Mouse (Mus musculus) hindbrain, embryonic 12.5 days (tissue): ENCODE measurements around the gene Apoc1. TPM values are rescaled to one million over a fixed set of nuclear protein-coding genes. Genes with fewer than 3 reads are reported as not detected.

Source experiments
- ATAC-seq: fragments of 200-750 bp; cut with Nextera tagmentation; 2 replicates; pipeline ENCODE4 v1.8.0; 2017; ENCODE audit warnings: moderate TSS enrichment; ENCODE audit not compliant: low FRiP score
- H3K27ac ChIP-seq: fragments of 300-500 bp; sonication (generic); 2 replicates; pipeline ENCODE4 v1.5.1; 2016; ENCODE audit warnings: mild to moderate bottlenecking
- H3K27me3 ChIP-seq: fragments of 300-500 bp; sonication (generic); 2 replicates; pipeline ENCODE4 v1.6.1; 2016; ENCODE audit warnings: mild to moderate bottlenecking
- H3K36me3 ChIP-seq: fragments of 300-500 bp; sonication (generic); 2 replicates; pipeline ENCODE4 v1.6.1; 2016; ENCODE audit warnings: mild to moderate bottlenecking
- H3K4me1 ChIP-seq: fragments of 300-500 bp; sonication (generic); 2 replicates; pipeline ENCODE4 v1.6.1; 2016
- H3K4me2 ChIP-seq: fragments of 300-500 bp; sonication (generic); replicated peaks from 2 replicates; pipeline ENCODE4 v1.6.1; 2016; ENCODE audit warnings: mild to moderate bottlenecking
- H3K4me3 ChIP-seq: fragments of 300-500 bp; sonication (generic); 2 replicates; pipeline ENCODE4 v1.5.1; 2016; ENCODE audit warnings: mild to moderate bottlenecking
- H3K9ac ChIP-seq: fragments of 300-500 bp; sonication (generic); 2 replicates; pipeline ENCODE4 v1.6.1; 2016; ENCODE audit warnings: mild to moderate bottlenecking, moderate library complexity
- H3K9me3 ChIP-seq: fragments of 300-500 bp; sonication (generic); replicated peaks from 2 replicates; pipeline ENCODE4 v1.6.1; 2016; ENCODE audit warnings: mild to moderate bottlenecking
- WGBS: fragments of 180-500 bp; shearing (Covaris S2); methylation state at CpG from one replicate; pipeline ENCODE4 v1.1.7; 2016; 5-methylcytosine and 5-hydroxymethylcytosine counted together
- polyA plus RNA-seq: library from polyadenylated mRNA; unstranded; fragments of >200 nt; fragmentation: Nextera tagmentation; extraction: Ambion mirVana; gene quantifications from 2 replicates; pipeline ENCODE4 v1.2.1, GENCODE M21; 2016

The Apoc1 gene
- polyA plus RNA-seq = 3.8 and 4.7 TPM in 2 replicates

DNA sequence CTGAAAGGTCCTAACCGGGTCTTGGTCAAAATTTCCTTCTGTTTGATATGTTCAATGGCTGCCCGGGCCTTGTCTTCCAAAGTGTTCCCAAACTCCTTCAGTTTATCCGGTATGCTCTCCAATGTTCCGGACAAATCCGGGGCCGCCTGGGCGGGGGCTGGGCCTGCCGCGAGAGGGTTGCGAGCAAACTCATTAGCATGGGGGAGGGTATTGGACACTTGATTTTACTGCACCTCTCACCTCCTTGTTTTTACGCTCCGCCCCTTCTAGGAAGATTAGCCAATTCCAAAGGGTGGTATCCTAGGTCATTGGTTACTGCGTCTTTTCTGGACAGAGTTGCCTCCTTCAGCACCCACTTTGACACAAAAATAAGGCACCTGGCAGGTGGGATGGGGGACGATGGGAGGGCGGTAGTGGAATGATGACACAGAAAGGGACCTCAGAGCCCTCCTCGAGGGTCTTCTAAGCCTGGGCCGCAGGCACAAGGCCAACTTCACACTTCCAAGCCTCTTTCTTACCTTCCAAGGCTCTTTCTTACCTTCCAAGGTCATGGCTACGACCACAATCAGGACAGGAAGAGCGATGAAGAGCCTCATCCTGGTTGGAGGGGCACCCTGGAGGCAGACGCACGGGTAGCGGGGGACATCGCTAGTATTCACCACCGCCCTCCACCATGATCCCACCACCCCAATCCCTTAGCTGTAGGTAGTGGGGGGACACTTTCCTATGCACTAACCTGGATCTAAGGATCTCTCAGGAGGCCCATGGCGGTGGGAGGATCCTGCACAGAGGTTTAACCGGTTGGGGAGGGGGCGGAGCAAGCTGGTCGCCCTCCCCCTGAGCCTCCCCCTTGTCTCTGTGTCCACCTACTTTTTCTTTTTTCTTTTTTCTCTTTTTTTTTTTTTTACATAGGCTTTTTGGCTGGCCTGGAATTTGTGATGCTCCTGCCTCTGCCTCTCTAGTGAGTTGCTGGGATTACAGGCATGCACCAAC, at the start of gene Apoc1:
Gene Apoc1 (minus strand): TSS at position 788 of the 993 bp plus-strand sequence.
- Histone ChIP-seq H3K4me2 (no peak within 1 kb of the TSS), H3K27ac (no peak within 1 kb of the TSS), H3K27me3 (no peaks in the 10 kb centered on the region), H3K4me3 (no peak within 1 kb of the TSS), H3K4me1 (peaks cover 5% of the 10 kb centered on the region; the same call in 1 of the 2 replicates), H3K36me3 (peaks cover 7% of the 10 kb centered on the region; the same call in 1 of the 2 replicates), H3K9ac (no peak within 1 kb of the TSS), H3K9me3 (peaks cover 8% of the 10 kb centered on the region; the same call in 1 of the 2 replicates)
- whole genome bisulfite sequencing = 57% methylated on average over 28 of the region's 28 CpGs
- ATAC-seq = no peak

DNA sequence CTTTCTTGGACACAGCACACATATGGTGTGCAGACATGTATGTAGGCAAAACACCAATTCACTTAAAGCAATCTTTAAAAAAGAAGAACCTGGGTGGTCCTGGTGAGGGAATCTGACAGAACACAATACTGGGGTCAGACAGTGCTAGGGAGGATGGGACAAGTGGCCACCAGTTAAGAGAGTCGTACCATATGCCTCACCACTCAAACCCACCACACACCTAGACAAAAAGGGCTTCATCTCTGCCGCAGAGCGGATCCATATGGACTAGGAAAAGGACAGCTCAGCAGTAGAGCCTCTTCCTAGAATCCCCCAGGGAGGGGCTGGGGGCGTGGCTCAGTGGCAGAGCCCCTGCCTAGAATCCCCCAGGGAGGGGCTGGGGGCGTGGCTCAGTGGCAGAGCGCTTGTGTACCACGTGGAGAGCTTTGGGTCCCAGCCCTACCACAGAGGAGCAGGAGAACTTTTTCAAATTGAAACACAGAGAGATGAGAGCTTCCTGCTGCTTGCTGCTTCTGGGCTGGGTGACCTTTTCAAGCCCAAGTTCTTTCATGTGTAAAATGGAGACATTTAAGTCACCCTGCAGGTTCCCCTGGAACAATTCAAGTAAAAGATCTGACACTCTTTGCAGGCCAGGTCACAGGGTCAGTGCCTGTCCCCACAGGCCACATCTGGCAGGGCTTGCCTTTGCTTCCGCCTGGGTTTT, 49.0 kb upstream of the Apoc1 start:
- H3K4me2 ChIP-seq = no peak overlapping the region
- no peak overlapping the region for H3K4me3 ChIP-seq
- no peaks in the 10 kb centered on the region for H3K27me3 ChIP-seq
- no peak overlapping the region for H3K9ac ChIP-seq
- peaks cover 28% of the 10 kb centered on the region for H3K4me1 ChIP-seq
- 5% methylated on average over 8 of the region's 8 CpGs for WGBS
- ATAC-seq = no peak
- no peaks in the 10 kb centered on the region for H3K9me3 ChIP-seq
- H3K36me3 ChIP-seq = peaks cover 29% of the 10 kb centered on the region
- H3K27ac ChIP-seq = no peak overlapping the region

DNA sequence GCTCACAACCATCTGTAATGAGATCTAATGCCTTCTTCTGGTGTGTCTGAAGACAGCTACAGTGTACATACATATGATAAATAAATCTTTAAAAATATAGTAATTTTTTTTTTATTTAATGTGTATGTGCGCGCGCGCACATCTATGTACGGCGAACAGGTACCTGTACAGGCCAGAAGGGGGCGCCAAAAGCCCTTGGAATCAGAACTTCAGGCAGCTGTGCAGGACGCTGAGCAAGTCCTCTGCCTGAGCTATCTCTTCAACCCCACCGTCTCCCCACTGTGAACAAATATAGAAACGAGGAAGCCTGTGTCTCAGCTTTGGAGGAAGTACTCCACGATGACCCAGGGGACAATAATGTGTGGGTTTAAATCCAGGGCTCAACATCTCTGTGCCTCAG, 47.8 kb upstream of the Apoc1 start:
- Histone ChIP-seq H3K9me3 (no peaks in the 10 kb centered on the region), H3K4me1 (peaks cover 18% of the 10 kb centered on the region), H3K27me3 (no peaks in the 10 kb centered on the region), H3K4me3 (no peak overlapping the region), H3K27ac (no peak overlapping the region), H3K4me2 (no peak overlapping the region), H3K36me3 (peaks cover 38% of the 10 kb centered on the region), H3K9ac (no peak overlapping the region)
- 92% methylated on average over 11 of the region's 11 CpGs for whole genome bisulfite sequencing
- no peak for ATAC-seq

DNA sequence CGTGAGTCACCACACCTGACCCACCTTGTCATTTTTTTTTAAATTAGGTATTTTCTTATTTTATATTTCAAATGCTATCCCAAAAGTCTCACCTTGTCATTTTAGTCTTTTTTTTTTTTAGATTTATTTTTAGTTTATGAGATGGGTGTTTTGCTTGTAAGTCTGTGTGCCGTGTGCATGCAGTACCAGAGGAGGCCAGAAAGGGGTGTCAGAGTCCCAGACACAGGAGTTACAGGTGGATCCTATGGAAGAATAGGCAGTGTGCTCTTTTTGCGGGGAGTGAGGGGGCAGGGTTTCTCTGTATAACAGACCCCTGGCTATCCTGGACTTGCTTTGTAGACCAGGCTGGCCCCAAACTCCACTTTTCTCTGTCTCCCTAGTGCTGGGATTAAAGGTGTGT, 46.3 kb upstream of the Apoc1 start:
- peaks cover 49% of the 10 kb centered on the region for H3K36me3 ChIP-seq
- H3K4me1 ChIP-seq = peaks cover 10% of the 10 kb centered on the region
- no peak overlapping the region for H3K4me3 ChIP-seq
- H3K9ac ChIP-seq = no peak overlapping the region
- H3K4me2 ChIP-seq = no peak overlapping the region
- WGBS = 92% methylated on average over 3 of the region's 3 CpGs
- no peak for ATAC-seq
- no peaks in the 10 kb centered on the region for H3K27me3 ChIP-seq
- no peaks in the 10 kb centered on the region for H3K9me3 ChIP-seq
- no peak overlapping the region for H3K27ac ChIP-seq

GRCm38 (mm10) chr7:19736389-19737057, 44.1 kb upstream of the Apoc1 start:
- no peaks in the 10 kb centered on the region for H3K9me3 ChIP-seq
- no peak overlapping the region for H3K27ac ChIP-seq
- H3K4me3 ChIP-seq = no peak overlapping the region
- no peak overlapping the region for H3K9ac ChIP-seq
- WGBS = 88% methylated on average over 16 of the region's 16 CpGs
- H3K4me1 ChIP-seq = peaks cover 3% of the 10 kb centered on the region
- ATAC-seq = no peak
- H3K36me3 ChIP-seq = peaks cover 64% of the 10 kb centered on the region
- H3K4me2 ChIP-seq = no peak overlapping the region
- no peaks in the 10 kb centered on the region for H3K27me3 ChIP-seq

GRCm38 (mm10) chr7:19734178-19734666, 41.8 kb upstream of the Apoc1 start:
- peaks cover 81% of the 10 kb centered on the region for H3K36me3 ChIP-seq
- no peaks in the 10 kb centered on the region for H3K27me3 ChIP-seq
- ATAC-seq = no peak
- H3K4me3 ChIP-seq = no peak overlapping the region
- no peak overlapping the region for H3K4me2 ChIP-seq
- no peak overlapping the region for H3K27ac ChIP-seq
- no peaks in the 10 kb centered on the region for H3K9me3 ChIP-seq
- 91% methylated on average over 10 of the region's 10 CpGs for WGBS
- no peaks in the 10 kb centered on the region for H3K4me1 ChIP-seq
- no peak overlapping the region for H3K9ac ChIP-seq

DNA sequence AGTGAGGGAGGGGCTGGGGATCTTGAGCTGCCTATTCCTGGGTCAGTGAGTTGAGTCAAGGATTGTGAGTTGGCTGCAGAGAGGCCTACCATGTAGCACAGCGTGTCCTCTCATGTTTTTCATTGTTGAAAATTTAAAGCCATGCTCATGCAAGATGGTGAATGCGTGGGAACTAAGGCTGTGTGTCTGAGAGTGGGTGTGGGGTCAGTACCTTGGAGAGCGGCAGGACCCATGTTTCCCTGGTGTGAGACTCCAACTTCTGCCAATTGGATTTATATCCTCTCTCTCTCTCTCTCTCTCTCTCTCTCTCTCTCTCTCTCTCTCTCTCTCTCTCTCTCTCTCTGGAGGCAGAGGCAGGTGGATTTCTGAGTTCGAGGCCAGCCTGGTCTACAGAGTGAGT, 34.1 kb upstream of the Apoc1 start:
- Histone ChIP-seq H3K4me1 (no peaks in the 10 kb centered on the region), H3K4me3 (no peak overlapping the region), H3K36me3 (peaks cover 87% of the 10 kb centered on the region), H3K9me3 (peaks cover 6% of the 10 kb centered on the region; the same call in 1 of the 2 replicates), H3K27me3 (no peaks in the 10 kb centered on the region), H3K4me2 (no peak overlapping the region), H3K9ac (no peak overlapping the region), H3K27ac (no peak overlapping the region)
- ATAC-seq = no peak
- WGBS = 96% methylated on average over 3 of the region's 4 CpGs

DNA sequence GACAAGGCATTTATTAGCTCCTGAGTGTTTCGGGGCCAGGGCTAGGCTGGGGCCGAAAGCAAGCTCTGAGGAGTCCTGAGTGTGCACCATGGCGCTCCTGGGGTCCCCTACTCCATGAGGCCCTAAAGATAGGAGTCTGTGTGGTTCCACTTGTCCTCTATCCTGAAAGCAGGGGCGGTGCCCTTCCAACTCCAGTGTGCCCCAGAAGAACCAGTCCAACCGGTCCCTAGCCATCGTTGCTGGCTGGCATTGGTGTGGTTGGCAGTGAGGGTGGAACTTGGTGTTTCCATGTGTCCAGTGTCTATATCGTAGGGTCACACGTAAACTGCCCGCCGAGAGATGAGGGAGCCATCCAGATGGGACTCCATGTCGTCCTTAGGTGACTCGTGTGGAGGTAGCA, 31.7 kb upstream of the Apoc1 start:
- no peak overlapping the region for H3K4me3 ChIP-seq
- no peaks in the 10 kb centered on the region for H3K4me1 ChIP-seq
- peaks cover 17% of the 10 kb centered on the region for H3K9me3 ChIP-seq
- no peak overlapping the region for H3K9ac ChIP-seq
- peaks cover 81% of the 10 kb centered on the region for H3K36me3 ChIP-seq
- H3K27me3 ChIP-seq = no peaks in the 10 kb centered on the region
- no peak overlapping the region for H3K27ac ChIP-seq
- no peak overlapping the region for H3K4me2 ChIP-seq
- WGBS = 93% methylated on average over 12 of the region's 12 CpGs
- ATAC-seq = no peak

DNA sequence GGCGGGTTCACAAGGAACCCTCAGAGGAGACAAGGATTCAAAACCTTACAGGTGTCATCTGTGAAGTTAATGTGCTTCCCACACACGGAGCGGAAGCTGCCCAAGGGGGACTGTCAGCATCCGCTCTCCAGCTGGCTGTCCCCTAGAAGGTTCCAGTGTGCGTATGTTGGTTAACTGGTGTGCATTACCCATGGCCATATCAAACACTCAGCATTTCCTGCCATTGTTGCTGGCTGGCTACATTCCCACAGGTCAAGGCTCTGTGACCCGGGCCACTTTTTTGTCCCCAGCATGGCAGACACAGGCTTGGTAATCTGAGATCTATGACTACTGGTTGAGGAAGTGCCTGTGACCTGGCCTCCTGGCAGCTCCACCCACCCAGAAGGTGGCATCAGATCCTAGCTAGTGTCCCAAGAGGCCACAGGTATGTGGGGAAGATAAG, 30.3 kb upstream of the Apoc1 start:
- Histone ChIP-seq H3K9me3 (peaks cover 17% of the 10 kb centered on the region), H3K4me3 (no peak overlapping the region), H3K4me2 (no peak overlapping the region), H3K27ac (no peak overlapping the region), H3K9ac (no peak overlapping the region), H3K4me1 (no peaks in the 10 kb centered on the region), H3K27me3 (no peaks in the 10 kb centered on the region), H3K36me3 (peaks cover 73% of the 10 kb centered on the region)
- ATAC-seq = no peak
- 92% methylated on average over 6 of the region's 6 CpGs for WGBS

DNA sequence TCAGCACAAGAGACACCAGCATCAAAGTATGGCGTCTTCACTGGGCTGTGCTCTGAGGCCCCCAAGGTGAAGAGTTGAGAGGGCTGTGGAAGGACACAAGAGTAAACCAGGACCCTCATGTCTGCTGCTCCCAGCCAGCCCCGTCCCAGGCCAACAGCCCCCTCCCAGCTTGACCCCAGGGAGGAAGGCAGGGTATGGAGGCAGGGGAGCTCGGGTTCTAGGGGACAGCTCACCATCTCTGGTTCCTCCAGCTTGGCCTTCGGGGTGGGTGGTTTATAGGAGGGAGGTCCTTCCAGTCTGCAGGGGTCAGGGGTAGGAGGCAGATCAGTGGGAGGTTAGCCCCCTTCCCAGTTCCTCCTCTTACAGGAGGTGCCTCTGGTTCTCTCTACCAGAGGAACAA, 26.7 kb upstream of the Apoc1 start:
- H3K4me3 ChIP-seq = no peak overlapping the region
- peaks cover 14% of the 10 kb centered on the region for H3K4me1 ChIP-seq
- H3K27ac ChIP-seq = no peak overlapping the region
- ATAC-seq = no peak
- H3K27me3 ChIP-seq = no peaks in the 10 kb centered on the region
- peaks cover 17% of the 10 kb centered on the region for H3K9me3 ChIP-seq
- no peak overlapping the region for H3K9ac ChIP-seq
- WGBS = 91% methylated on average over 4 of the region's 4 CpGs
- H3K36me3 ChIP-seq = peaks cover 50% of the 10 kb centered on the region
- H3K4me2 ChIP-seq = no peak overlapping the region

- peaks cover 43% of the 10 kb centered on the region for H3K36me3 ChIP-seq
- 94% methylated on average over 5 of the region's 5 CpGs for WGBS
- ATAC-seq = no peak
Measured at GRCm38 (mm10) chr7:19718297-19718952, 26.0 kb upstream of the Apoc1 start.

More at GRCm38 (mm10) chr7:19718297-19718952, 26.0 kb upstream of the Apoc1 start:
- Histone ChIP-seq H3K27me3 (no peaks in the 10 kb centered on the region), H3K9me3 (peaks cover 17% of the 10 kb centered on the region), H3K4me3 (no peak overlapping the region), H3K27ac (no peak overlapping the region), H3K4me2 (no peak overlapping the region), H3K4me1 (peaks cover 22% of the 10 kb centered on the region), H3K9ac (no peak overlapping the region)
